Mouse (Mus musculus) monocyte, adult 2 months (primary cell): ENCODE data around the gene Anxa9.

Source experiments
- DNase-seq, 2 experiments: peaks; one replicate each; pipeline ENCODE4 v3.0.0; 2022; ENCODE audit warnings: low spot score in 2 of 2, low read depth in 1 of 2

Anxa9 gene

GRCm38 (mm10) chr3:95314486-95315093 is 7.6 kb upstream of the Anxa9 start, which contains the start of gene Cers2:
Gene Cers2 (plus strand): TSS chr3:95314791.
- DNase-seq = no peak

GRCm38 (mm10) chr3:95314075-95314474 is 7.1 kb upstream of the Anxa9 start:
- DNase-seq = no peak

- no peak for DNase-seq
Measured at GRCm38 (mm10) chr3:95313476-95313875, 6.5 kb upstream of the Anxa9 start.

GRCm38 (mm10) chr3:95312623-95313022 is 5.6 kb upstream of the Anxa9 start:
- DNase-seq = peak; percentile 57 to 78

- DNase-seq = peak in 1 of 2 experiments; percentile 36
Measured at GRCm38 (mm10) chr3:95310968-95311882, 4.2 kb upstream of the Anxa9 start.

- no peak for DNase-seq
Measured at GRCm38 (mm10) chr3:95310496-95310895, 3.5 kb upstream of the Anxa9 start.

- DNase-seq = no peak
Measured at GRCm38 (mm10) chr3:95306244-95306643, 732 bp downstream of the Anxa9 start.

- no peak for DNase-seq
Measured at GRCm38 (mm10) chr3:95301204-95301796, 5.7 kb downstream of the Anxa9 start.

GRCm38 (mm10) chr3:95298018-95298417 is 9.0 kb downstream of the Anxa9 start:
- DNase-seq = no peak

GRCm38 (mm10) chr3:95296103-95296469 is 10.9 kb downstream of the Anxa9 start:
- no peak for DNase-seq

- no peak for DNase-seq
Measured at GRCm38 (mm10) chr3:95295321-95296102, 11.5 kb downstream of the Anxa9 start.

- no peak for DNase-seq
Measured at GRCm38 (mm10) chr3:95294718-95295117, 12.3 kb downstream of the Anxa9 start.

GRCm38 (mm10) chr3:95294316-95294715 is 12.7 kb downstream of the Anxa9 start:
- DNase-seq = no peak

GRCm38 (mm10) chr3:95293537-95293936 is 13.4 kb downstream of the Anxa9 start:
- DNase-seq = peak; percentile 65 to 85

- DNase-seq = no peak
Measured at GRCm38 (mm10) chr3:95292899-95293298, 14.1 kb downstream of the Anxa9 start.

GRCm38 (mm10) chr3:95291041-95291440 is 15.9 kb downstream of the Anxa9 start:
- DNase-seq = no peak

- DNase-seq = no peak
Measured at GRCm38 (mm10) chr3:95290156-95290555, 16.8 kb downstream of the Anxa9 start.

GRCm38 (mm10) chr3:95289419-95289818 is 17.6 kb downstream of the Anxa9 start:
- no peak for DNase-seq

GRCm38 (mm10) chr3:95287541-95287940 is 19.4 kb downstream of the Anxa9 start:
- no peak for DNase-seq

GRCm38 (mm10) chr3:95286510-95286909 is 20.5 kb downstream of the Anxa9 start:
- no peak for DNase-seq

GRCm38 (mm10) chr3:95286011-95286410 is 21.0 kb downstream of the Anxa9 start:
- no peak for DNase-seq
